Mouse (Mus musculus) limb, embryonic 11.5 days (tissue): ENCODE measurements around the gene Fancc. TPM values are rescaled to one million over a fixed set of nuclear protein-coding genes. Genes with fewer than 3 reads are reported as not detected.

Experiments used
- ATAC-seq: fragments of 200-750 bp; cut with Nextera tagmentation; 2 replicates; pipeline ENCODE4 v1.8.0; 2017; ENCODE audit warnings: low read depth; ENCODE audit not compliant: insufficient number of reproducible peaks, low FRiP score, low TSS enrichment
- DNase-seq: peaks from one replicate; pipeline ENCODE4 v3.0.0-alpha.2; 2015; ENCODE audit warnings: low spot score
- H3K27ac ChIP-seq: fragments of 300-500 bp; sonication (generic); replicated peaks from 2 replicates; pipeline ENCODE4 v1.5.1; 2014; ENCODE audit warnings: low read depth, mild to moderate bottlenecking, low read length
- H3K27me3 ChIP-seq: fragments of 300-500 bp; sonication (generic); 2 replicates; pipeline ENCODE4 v1.6.1; 2014; ENCODE audit warnings: mild to moderate bottlenecking, low read length, mixed read lengths; ENCODE audit not compliant: control insufficient read depth, insufficient read depth
- H3K36me3 ChIP-seq: fragments of 300-500 bp; sonication (generic); 2 replicates; pipeline ENCODE4 v1.6.1; 2014; ENCODE audit warnings: mild to moderate bottlenecking, low read length, moderate library complexity, mixed read lengths; ENCODE audit not compliant: control insufficient read depth, insufficient read depth
- H3K4me1 ChIP-seq: fragments of 300-500 bp; sonication (generic); 2 replicates; pipeline ENCODE4 v1.6.1; 2014; ENCODE audit warnings: low read length, mixed read lengths; ENCODE audit not compliant: control insufficient read depth, insufficient read depth
- H3K4me2 ChIP-seq: fragments of 300-500 bp; sonication (generic); 2 replicates; pipeline ENCODE4 v1.6.1; 2014; ENCODE audit warnings: low read depth, mild to moderate bottlenecking, moderate library complexity; ENCODE audit not compliant: severe bottlenecking
- H3K4me3 ChIP-seq: fragments of 300-500 bp; sonication (generic); 2 replicates; pipeline ENCODE4 v1.5.1; 2014; ENCODE audit warnings: low read depth, low read length
- H3K9ac ChIP-seq: fragments of 300-500 bp; sonication (generic); 2 replicates; pipeline ENCODE4 v1.6.1; 2014; ENCODE audit warnings: mild to moderate bottlenecking, low read length
- H3K9me3 ChIP-seq: fragments of 300-500 bp; sonication (generic); 2 replicates; pipeline ENCODE4 v1.6.1; 2016; ENCODE audit warnings: low read length; ENCODE audit not compliant: control insufficient read depth
- WGBS: fragments of 180-500 bp; shearing (Covaris S2); extraction: QIAGEN DNeasy Blood & Tissue Kit; methylation state at CpG from one replicate; pipeline ENCODE4 v1.1.7; 2014; 5-methylcytosine and 5-hydroxymethylcytosine counted together
- polyA plus RNA-seq: library from polyadenylated mRNA; unstranded; fragments of >200 nt; fragmentation: Nextera tagmentation; extraction: Ambion mirVana; gene quantifications from 2 replicates; pipeline ENCODE4 v1.2.1, GENCODE M21; 2014

Fancc gene
- polyA plus RNA-seq, 1 experiment from 2014 or later = 25.5 TPM

DNA sequence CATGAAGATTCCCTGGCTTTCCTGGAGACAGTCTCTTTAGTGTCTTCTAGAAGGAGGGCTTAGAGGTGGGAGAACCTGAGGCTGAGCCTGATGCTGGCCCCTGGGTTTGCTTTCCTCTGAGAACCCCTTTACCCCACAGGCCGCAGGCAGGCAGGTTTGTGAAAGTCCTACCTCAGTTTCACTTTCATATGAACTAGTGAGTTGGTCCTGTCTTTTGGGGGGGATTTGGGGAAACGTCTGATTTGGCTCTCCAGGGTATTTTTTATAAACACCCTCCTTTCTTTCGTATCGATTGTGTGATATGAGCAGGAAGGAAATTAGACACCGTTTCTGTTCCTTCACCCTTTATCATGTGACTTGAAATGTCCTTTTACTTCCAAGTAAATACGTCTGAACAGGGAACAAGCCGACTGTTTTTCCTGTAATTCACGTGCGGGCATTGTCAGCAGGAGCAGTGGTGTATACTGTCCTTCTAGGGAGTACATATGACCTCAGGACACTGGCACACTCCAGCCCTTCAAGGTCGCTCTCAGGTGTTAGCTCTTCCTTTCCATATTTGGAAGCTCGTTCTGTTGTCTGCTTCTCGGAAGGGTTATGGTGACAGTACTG, 250.6 kb downstream of the Fancc start:
- 75% methylated on average over 12 of the region's 12 CpGs for WGBS
- Histone ChIP-seq H3K9me3 (no peaks in the 10 kb centered on the region), H3K4me2 (no peak overlapping the region), H3K27me3 (no peaks in the 10 kb centered on the region), H3K9ac (no peak overlapping the region), H3K4me1 (peaks cover 47% of the 10 kb centered on the region), H3K27ac (no peak overlapping the region), H3K4me3 (no peak overlapping the region), H3K36me3 (no peaks in the 10 kb centered on the region)
- ATAC-seq (no peak), DNase-seq (no peak)

DNA sequence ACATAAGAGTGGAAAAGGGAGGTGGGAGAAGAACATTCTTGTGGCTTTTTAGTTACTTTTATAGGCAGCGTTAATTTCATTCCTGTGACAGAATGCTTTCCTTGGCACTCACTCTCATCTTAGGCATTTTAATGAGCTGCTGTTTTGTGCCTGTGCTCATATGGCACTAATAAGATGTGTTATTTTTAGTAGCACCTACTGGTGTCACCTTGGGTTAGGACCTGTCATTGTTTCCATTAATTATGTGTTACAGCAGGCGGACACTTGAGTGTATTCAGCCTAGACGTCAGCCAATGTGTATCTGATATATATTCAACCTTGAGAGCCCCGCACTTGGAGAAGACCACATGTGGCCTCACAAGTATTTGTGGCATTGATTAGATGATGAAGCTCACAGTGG, 251.3 kb downstream of the Fancc start:
- Histone ChIP-seq H3K27me3 (no peaks in the 10 kb centered on the region), H3K36me3 (no peaks in the 10 kb centered on the region), H3K4me1 (peaks cover 44% of the 10 kb centered on the region), H3K4me2 (no peak overlapping the region), H3K9me3 (no peaks in the 10 kb centered on the region), H3K9ac (no peak overlapping the region), H3K27ac (no peak overlapping the region), H3K4me3 (no peak overlapping the region)
- DNase-seq (no peak), ATAC-seq (no peak)
- WGBS = 21% methylated on average over 4 of the region's 4 CpGs

DNA sequence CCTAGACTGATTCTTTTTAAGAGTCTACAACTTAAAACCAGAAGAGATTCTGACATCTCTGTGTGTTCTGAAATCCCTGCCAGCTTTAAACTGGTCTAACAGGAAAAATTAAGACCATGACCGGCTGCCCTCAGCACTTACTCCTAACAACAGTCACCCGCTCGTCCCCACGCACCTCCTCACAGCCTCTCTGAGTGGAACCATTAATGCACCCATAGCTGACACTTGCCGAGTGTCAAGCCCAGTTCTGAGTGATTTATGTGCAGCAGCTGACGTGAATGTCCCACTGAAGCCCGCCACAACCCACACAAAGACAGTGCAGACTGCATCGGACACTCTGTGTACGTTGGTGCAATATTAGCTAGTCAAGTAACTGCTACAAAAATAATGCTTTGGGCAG, 251.9 kb downstream of the Fancc start:
- 21% methylated on average over 9 of the region's 9 CpGs for WGBS
- Histone ChIP-seq H3K4me2 (no peak overlapping the region), H3K4me3 (no peak overlapping the region), H3K9me3 (no peaks in the 10 kb centered on the region), H3K36me3 (no peaks in the 10 kb centered on the region), H3K4me1 (peaks cover 44% of the 10 kb centered on the region), H3K27ac (no peak overlapping the region), H3K27me3 (no peaks in the 10 kb centered on the region), H3K9ac (no peak overlapping the region)
- DNase-seq = peak; percentile 61
- no peak for ATAC-seq

DNA sequence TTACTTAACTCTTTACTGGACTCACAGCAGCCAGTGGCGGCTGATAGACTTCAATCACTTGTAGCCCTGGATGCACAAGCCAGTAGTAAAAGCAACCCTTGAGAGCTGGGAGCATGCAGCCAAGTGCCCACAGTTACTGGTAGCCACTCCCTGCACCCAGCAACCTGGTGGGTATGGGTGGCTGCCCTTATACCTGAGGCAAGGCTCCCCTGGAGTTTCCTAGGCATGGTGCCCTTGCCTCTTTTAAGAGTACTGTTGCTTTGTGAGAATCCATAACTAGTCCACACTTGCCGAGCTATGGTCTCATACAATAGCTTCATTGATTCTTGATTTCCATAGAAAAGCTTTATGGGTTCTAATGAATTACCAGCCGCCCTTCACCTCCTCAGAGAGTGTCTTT, 252.7 kb downstream of the Fancc start:
- ATAC-seq (no peak), DNase-seq (no peak)
- 59% methylated on average over 3 of the region's 3 CpGs for WGBS
- Histone ChIP-seq H3K36me3 (no peaks in the 10 kb centered on the region), H3K27ac (0 out of 2 replicates have a peak overlapping the region, but pooled peaks have one; percentile 30), H3K9me3 (no peaks in the 10 kb centered on the region), H3K9ac (no peak overlapping the region), H3K4me3 (no peak overlapping the region), H3K4me2 (peak overlapping the region; percentile 24; the same call in 1 of the 2 replicates), H3K27me3 (no peaks in the 10 kb centered on the region), H3K4me1 (peaks cover 38% of the 10 kb centered on the region)

DNA sequence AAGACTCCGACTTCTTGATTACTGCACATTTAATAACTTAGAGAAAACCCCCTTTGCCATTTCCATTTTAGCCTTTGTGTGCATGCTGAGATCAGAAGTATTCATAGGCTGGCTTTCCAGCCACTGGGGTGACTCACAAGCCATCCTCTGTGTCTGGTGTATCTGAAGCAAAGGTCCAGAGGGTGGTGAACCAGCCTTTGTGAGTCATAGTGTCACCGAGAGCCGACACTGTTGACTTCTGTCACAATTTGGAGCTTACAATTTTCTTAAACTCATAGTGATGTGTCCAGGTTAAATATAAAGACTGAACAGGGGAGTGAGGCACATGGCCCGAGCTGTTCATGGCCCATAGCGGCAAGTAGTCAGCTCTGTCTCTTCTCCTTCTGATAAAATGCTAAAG, 253.5 kb downstream of the Fancc start:
- H3K27ac ChIP-seq = no peak overlapping the region
- no peak overlapping the region for H3K4me3 ChIP-seq
- H3K4me1 ChIP-seq = peaks cover 35% of the 10 kb centered on the region
- H3K4me2 ChIP-seq = peak overlapping the region; percentile 29
- no peaks in the 10 kb centered on the region for H3K36me3 ChIP-seq
- ATAC-seq (no peak), DNase-seq (no peak)
- H3K27me3 ChIP-seq = no peaks in the 10 kb centered on the region
- H3K9me3 ChIP-seq = no peaks in the 10 kb centered on the region
- peak overlapping the region; percentile 27; the same call in 1 of the 2 replicates for H3K9ac ChIP-seq
- WGBS = 84% methylated on average over 5 of the region's 5 CpGs

DNA sequence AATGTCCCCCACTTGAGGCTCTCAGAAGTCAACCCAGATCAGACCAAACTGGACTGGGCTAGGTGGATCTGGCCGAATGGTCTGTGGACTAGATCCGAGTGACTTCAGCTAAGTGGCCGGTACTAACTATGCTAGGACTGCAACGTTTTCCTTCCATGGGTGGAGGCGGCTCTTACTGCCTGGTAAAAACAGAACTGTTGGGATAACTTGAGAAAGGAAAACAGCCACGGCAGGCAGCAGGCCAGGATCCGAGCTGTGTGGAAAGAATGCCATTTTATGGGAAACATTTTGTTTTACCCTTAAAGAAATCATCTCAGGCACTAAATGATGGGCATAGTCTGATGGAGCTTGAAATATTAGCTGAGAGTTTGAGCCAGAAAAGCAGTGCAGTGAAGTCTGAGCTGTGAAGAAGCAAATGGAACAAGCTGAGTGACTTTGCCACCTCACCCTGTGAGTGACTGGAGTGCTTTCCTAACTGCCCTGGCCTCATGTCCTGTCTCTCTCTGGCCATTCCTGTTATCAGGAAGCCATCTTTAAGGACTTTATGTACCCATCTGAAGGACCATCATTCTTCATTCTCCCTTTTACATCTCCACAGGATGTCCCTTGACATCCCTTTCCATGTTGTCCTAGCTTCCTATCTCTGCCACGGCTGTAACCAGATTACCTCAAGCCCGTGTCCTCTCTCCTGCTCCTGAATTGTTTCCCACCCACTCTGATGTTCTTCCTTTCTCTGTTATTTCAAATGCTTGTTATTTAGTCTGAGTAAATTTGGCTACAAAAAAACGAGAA, 254.5 kb downstream of the Fancc start:
- ATAC-seq (no peak), DNase-seq (no peak)
- Histone ChIP-seq H3K9ac (peak overlapping the region; percentile 9; the same call in 1 of the 2 replicates), H3K27me3 (no peaks in the 10 kb centered on the region), H3K9me3 (no peaks in the 10 kb centered on the region), H3K36me3 (no peaks in the 10 kb centered on the region), H3K27ac (no peak overlapping the region), H3K4me3 (peak overlapping the region; percentile 71), H3K4me1 (peaks cover 35% of the 10 kb centered on the region), H3K4me2 (peak overlapping the region; percentile 78)
- 62% methylated on average over 10 of the region's 10 CpGs for WGBS

DNA sequence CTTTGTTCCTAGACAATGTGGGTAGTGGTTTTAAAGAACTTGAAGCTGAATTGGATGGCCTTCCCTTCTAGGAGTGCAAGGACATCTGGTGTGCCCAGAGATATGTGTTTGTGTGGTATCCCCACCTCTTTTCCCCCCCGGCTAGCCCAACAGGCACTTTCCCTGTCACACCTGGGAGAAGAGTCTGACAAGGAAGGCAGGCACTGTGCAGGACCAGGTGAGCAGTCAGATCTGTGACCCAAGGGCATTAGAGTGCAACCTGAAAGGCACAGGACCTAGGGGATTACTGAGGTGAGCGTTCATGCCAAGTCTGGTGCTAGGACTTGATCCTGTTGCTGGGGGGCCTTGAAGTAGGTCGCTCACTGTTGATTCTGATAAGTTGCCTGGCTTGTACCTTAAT, 255.4 kb downstream of the Fancc start:
- Histone ChIP-seq H3K4me3 (peak overlapping the region; percentile 71), H3K9ac (peak overlapping the region; percentile 46), H3K4me2 (peak overlapping the region; percentile 78), H3K36me3 (no peaks in the 10 kb centered on the region), H3K9me3 (no peaks in the 10 kb centered on the region), H3K4me1 (peaks cover 28% of the 10 kb centered on the region), H3K27me3 (no peaks in the 10 kb centered on the region), H3K27ac (0 out of 2 replicates have a peak overlapping the region, but pooled peaks have one; percentile 52)
- WGBS = 76% methylated on average over 3 of the region's 3 CpGs
- DNase-seq (no peak), ATAC-seq (no peak)

DNA sequence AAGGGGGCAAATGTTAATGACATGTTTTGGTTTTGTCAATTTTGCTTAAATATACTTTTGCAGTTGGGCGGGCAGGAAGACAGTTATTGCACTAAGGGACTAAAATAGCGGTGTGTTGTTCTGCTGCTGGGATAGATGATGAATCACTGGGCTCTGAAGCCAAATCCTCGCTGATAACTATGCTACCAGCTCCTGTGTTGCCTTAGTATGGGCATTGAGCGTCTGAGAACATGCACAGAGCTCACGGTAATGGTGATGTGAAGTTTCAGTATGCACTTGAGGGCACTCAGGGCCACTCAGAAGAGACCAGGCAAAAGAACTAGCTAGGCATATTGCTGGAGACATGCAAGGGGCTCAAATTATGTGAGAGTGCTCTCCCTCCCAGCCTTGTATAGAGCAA, 256.2 kb downstream of the Fancc start:
- ATAC-seq (no peak), DNase-seq (no peak)
- H3K9ac ChIP-seq = peak overlapping the region; percentile 93
- H3K27ac ChIP-seq = peak overlapping the region; percentile 93; the same call in 1 of the 2 replicates
- peak overlapping the region; percentile 78 for H3K4me2 ChIP-seq
- no peaks in the 10 kb centered on the region for H3K27me3 ChIP-seq
- no peaks in the 10 kb centered on the region for H3K9me3 ChIP-seq
- peak overlapping the region; percentile 71 for H3K4me3 ChIP-seq
- WGBS = 20% methylated on average over 5 of the region's 5 CpGs
- no peaks in the 10 kb centered on the region for H3K36me3 ChIP-seq
- peaks cover 27% of the 10 kb centered on the region for H3K4me1 ChIP-seq
